Mouse (Mus musculus) kidney, postnatal 25 days (tissue): ENCODE results near the gene Astn1.

Source experiments
- DNase-seq, 2 experiments: peaks; one replicate each; pipeline ENCODE4 v3.0.0; 2021; ENCODE audit warnings: mixed read lengths in 2 of 2

Astn1 gene

GRCm38 (mm10) chr1:158421451-158421850 is 59.4 kb downstream of the Astn1 start:
- DNase-seq, result no peak

- DNase-seq, result no peak
Observed at GRCm38 (mm10) chr1:158422739-158423138, 60.7 kb downstream of the Astn1 start.

DNA sequence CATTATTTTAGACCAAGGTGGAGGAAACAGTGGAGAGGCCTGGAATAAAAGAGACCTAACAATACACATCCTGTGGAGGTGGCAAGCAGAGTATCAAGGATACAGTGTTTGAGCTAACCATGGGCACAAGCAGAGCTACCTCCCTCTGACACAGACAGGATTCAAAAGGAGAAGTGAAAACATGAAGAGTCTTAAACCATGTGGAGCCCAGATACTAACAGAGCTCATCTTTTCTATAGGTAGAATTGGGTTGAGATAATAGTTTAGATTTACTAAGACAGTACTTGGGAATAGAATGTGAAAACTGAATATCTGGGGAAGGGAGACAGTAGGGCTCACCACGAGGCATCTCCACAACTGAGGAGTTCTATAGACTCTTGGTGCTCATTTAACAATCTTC is 84.0 kb downstream of the Astn1 start:
- no peak for DNase-seq

DNA sequence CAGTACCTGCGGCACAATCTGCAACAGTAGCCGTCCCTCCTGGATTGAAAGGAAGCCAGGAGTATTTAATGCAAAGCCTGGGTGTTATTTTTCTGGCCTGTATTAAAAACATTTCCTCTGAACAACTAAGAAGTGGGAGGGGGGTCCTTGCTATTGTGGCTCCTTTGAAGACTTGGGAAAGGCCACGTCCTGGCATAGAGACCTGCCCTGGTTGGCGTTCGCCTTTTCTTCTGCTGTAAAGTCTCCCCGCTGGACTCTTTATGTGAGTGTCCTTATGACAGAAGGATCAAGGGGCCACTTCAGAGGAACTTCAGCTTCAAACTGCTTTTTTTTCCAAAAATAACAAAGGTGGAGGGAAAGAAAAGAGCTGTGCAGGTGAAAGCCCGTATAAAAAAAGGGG is 85.9 kb downstream of the Astn1 start:
- DNase-seq, result no peak

GRCm38 (mm10) chr1:158452675-158453074 is 90.6 kb downstream of the Astn1 start:
- no peak for DNase-seq

- DNase-seq, result no peak
Observed at GRCm38 (mm10) chr1:158453587-158453986, 91.5 kb downstream of the Astn1 start.

GRCm38 (mm10) chr1:158463975-158464374 is 101.9 kb downstream of the Astn1 start:
- DNase-seq, result no peak

- DNase-seq, result no peak
Observed at GRCm38 (mm10) chr1:158465286-158465685, 103.2 kb downstream of the Astn1 start.

DNA sequence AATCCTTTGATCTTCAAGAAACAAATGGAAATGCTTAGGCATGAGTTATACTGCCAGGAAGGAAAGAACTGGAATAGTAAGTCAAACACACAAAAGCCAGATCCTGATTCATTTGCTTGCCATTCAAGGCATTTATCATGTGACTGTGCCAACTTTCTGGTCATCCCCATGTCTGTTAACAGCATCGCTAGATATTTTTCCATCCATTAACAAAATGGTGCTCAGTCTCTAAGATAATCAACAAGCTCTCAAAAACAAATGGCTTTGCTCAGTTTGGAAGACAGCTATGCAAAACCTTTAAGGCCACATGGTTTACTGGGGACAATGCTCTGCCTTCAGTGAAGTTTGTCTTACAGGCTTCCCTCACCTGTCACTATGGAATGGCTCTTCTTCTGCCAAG is 115.8 kb downstream of the Astn1 start:
- DNase-seq, result no peak

DNA sequence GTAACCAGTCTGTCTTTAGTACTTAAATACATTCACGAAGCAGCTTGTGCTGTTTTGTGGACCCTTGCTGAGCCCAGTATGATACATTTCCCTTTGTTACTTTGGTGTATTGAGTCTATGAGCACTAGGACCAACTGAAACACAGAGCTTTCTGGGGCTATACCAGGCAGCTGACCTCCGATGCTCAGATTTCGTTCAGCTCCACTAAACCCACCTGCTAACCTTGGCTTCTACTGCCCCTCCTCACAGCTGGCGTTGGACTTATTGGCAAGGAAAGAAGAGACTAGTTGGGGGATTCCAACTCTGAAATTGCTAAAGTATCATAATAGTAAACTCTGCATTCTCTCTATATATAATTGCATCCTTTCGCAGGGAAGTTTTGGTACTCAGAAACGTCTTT is 118.2 kb downstream of the Astn1 start:
- DNase-seq, result no peak

DNA sequence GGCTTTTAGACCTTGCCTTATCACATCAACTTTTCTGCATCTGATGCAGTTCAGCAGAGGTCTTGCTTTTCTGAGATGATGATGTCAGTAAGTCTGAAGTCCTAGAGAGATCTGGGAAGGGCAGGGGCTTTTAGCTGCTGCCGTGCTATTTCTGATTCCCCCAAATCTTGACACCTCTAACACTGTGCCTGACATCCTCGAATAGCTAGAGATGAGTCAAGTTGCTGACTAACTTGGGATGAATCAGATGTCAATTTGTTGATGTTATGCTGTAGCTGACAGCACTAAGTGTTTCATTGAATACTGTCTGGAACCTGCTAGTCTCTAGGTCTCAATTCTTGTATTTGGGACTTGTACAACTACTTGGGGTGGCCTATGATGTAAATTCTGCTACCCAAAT is 121.7 kb downstream of the Astn1 start:
- DNase-seq, result no peak

DNA sequence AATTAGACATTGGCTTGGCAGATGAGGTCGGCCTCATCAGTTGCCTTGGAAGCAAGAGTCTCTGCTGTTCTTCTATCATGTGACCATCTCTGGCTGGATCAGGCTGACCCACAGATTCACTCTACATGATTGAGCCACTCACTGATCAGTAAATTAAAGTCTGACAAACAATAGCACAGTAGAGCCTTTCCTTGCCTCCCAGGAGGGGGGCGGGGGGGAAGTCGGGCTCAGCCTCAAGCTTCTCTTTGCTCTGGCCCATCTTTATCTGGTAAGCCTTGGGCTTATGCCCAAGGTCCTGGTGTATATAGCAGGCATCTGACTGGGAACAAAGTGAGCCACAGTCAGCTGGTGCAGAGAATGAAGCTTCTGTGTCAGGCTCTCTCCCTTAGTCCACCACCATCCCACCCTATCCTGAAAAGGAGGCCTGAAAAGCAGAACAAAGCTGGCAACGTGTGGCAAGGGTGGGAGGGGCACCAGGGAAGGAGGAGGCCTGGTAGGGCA is 127.5 kb downstream of the Astn1 start:
- no peak for DNase-seq

DNA sequence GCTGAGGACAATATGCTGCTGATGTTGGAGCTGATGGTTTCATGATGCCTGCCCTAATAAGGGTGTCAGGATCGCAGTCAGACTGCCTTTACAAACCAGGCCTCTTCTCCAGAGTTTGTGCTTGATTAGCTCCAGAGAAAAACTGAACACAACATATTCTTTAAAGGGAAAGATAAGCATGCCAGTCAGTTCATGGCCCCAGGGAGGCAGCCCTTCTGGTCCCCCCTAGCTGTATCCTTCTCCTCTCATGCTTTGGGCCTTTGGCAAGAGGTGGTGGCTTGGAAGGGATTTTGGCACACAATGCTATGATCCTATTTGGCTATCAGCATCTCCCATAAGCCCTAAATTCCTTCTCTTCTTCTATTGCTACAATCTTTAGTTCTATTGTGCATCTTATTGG is 128.1 kb downstream of the Astn1 start:
- no peak for DNase-seq

- no peak for DNase-seq
Observed at GRCm38 (mm10) chr1:158493289-158493688, 131.2 kb downstream of the Astn1 start.

DNA sequence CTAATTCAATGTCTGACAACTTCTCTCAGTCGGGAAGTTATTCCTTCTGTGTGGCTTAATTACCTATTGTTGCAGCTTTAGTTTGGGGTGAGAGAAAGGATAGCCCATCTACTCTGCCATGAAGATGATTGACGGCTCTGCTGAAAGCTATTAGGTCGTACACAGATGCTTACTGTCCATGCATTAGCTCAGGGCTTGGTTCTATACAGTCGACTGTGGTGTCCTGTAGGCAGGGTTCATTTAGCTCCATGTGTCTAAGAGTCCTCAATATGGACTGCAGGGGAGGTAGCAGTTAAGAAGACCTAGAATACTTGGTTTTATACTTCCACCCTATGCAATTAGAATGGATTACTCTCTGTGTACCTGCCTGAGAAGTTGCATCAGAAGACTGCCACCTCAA is 138.1 kb downstream of the Astn1 start:
- no peak for DNase-seq

- no peak for DNase-seq
Observed at GRCm38 (mm10) chr1:158501019-158501418, 138.9 kb downstream of the Astn1 start.

- DNase-seq, result no peak
Observed at GRCm38 (mm10) chr1:158507610-158508009, 145.5 kb downstream of the Astn1 start.

DNA sequence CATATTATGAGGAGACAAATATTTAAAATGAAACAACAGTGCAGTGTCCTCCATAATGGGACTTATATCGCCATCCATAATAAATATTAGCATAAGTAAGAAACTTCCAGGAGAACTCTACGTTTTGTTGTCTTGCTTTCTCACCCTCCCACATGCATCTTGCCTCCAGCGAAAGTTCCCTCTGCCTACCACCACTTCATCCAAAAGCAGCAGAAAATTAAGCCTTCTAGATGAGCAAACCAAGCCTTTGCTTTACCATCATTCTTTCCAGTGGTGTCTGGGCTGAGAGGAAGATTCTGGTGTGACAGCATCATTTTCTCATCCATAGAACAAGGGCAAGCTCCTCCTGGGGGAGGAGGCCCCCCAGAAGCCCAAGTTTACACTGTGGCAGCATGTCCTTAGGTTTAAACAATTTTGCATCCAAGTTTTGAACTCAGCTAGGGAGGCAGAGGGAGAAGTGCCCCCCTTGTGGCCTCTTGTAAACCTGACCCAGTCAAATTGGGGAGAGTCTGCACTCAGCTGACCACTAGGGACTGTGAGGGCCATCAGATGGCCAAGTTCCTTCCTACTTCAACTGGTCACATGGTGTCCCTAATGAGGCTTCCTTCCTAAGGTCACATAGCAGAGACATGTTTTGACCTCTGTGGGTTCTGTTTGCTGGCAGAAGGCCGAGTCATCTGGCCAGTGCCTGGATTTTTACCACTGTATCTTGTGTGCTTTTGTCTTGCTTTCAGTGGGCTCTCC is 147.2 kb downstream of the Astn1 start:
- DNase-seq, result peak in 1 of 2 experiments; percentile 9

DNA sequence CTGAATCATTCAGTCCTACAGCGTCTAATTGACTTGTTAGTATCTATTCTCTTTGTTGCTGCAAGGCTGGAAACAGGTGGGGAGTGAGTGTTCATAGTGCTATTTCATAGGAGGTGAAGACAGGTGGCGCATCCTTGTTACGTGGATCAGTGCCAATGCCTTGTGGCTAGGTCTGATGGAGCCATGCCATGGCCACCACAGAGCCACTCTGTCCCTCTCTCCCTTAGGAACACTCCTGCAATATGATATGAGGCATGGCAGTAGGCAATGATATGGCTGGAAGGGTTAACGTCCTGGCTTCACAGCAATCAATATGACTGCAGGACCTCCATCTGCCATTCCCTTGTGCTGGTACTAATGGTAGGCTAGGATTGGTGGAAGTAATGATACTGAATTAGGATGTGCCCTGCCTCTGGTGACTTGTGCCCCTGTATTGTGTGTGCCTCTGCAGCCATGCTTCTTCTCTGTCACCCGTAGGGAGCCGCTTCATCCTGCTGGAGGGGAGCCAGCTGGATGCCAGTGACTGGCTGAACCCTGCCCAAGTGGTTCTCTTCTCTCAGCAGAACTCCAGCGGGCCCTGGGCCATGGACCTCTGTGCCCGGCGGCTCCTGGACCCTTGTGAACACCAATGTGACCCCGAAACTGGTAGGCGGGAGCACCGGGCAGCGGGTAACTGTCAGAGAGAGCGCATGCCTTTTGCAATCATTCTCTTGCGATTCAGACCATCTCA is 148.6 kb downstream of the Astn1 start:
- DNase-seq, result no peak

DNA sequence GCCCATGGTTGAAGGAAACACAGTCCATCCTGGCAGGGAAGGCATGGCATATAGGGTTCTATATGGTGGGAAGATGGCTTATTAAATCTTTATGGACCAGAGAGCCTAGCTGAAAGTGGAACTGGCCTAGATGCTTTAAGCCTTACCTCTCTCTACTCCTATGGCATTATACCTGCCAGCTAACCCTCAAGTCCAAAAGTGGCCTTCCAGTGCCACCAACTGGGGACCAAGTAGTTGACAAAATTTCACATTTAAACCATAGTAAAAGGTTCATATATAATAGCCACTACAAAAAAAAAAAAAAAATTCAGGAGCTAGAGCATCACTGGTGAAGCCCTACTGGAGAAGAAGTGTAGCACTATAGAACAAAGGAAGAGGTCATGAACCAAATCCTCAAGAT is 150.0 kb downstream of the Astn1 start:
- no peak for DNase-seq

- DNase-seq, result no peak
Observed at GRCm38 (mm10) chr1:158512636-158513035, 150.6 kb downstream of the Astn1 start.

- DNase-seq, result no peak
Observed at GRCm38 (mm10) chr1:158513572-158513971, 151.5 kb downstream of the Astn1 start.

DNA sequence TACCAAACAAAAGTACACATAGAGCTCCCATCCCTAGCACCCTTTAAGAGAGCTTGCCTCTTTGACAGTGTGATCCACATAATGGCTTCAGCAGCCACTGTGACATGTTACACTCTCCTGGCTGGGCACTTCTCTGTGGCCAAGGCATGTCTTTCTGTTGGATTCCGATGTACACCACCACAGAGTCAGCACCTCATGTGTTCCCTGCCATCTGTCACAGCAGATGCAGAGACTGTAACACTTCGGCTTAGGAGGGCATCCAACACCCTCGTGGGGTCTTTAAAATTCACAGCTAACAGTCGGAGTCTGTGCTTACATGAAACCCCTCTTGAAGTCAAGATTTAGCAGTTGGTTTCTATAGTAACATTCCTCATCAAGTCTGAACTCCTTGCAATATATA is 154.5 kb downstream of the Astn1 start:
- no peak for DNase-seq

DNA sequence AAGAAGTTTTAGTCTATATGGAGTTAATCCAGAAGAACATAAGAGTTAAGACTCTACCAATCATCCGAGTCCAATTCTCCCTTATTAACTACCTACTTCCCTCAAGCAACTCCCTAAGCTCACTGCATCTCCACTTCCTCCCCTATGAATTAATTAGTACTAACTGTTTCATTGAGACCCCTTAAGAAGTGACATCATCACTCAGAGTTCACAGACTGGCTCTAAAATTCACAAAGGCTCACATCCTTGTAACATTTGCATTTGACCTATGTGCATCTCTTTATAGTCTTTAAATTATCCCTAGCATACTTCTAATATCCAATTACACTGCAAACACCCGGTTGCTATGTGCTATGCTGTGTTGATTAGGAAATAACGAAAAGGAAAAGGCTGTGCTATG is 174.1 kb downstream of the Astn1 start:
- no peak for DNase-seq
